Mouse (Mus musculus): ENCODE data around the gene Fam213b. TPM values are rescaled to one million over a fixed set of nuclear protein-coding genes. Genes with fewer than 3 reads are reported as not detected.
A peak's percentile ranks its signal among the peaks of the same experiment; 100 is the strongest.

Fam213b gene
- polyA plus RNA-seq, 1 experiment from 2014 or later = 35.8 TPM

- Histone ChIP-seq H3K36me3 (no peaks in the 10 kb centered on the region), H3K4me1 (replicated peaks) (0 out of 2 replicates have a peak, but pooled peaks cover 6% of the 10 kb centered on the region), H3K4me3 (no peak overlapping the region), H3K27ac (ENCODE audit: poor library complexity, severe bottlenecking) (no peak overlapping the region), H3K9me3 (replicated peaks) (no peaks in the 10 kb centered on the region), H3K4me2 (no peak overlapping the region), H3K9ac (no peak overlapping the region), H3K27me3 (replicated peaks) (peaks cover 31% of the 10 kb centered on the region)
- 70% methylated on average over 6 of the region's 6 CpGs for WGBS
- no peak for ATAC-seq (ENCODE audit: insufficient number of reproducible peaks, low FRiP score)
Observed at GRCm38 (mm10) chr4:154873186-154873585, 25.7 kb downstream of the Fam213b start.

GRCm38 (mm10) chr4:154871757-154872251, 27.1 kb downstream of the Fam213b start:
- WGBS = 2% methylated on average over 13 of the region's 13 CpGs
- Histone ChIP-seq H3K4me1 (replicated peaks) (0 out of 2 replicates have a peak, but pooled peaks cover 6% of the 10 kb centered on the region), H3K9ac (no peak overlapping the region), H3K27me3 (replicated peaks) (peaks cover 33% of the 10 kb centered on the region), H3K4me2 (peak overlapping the region; percentile 28; the same call in 1 of the 2 replicates), H3K36me3 (no peaks in the 10 kb centered on the region), H3K4me3 (no peak overlapping the region), H3K27ac (ENCODE audit: poor library complexity, severe bottlenecking) (no peak overlapping the region), H3K9me3 (replicated peaks) (no peaks in the 10 kb centered on the region)
- ATAC-seq (ENCODE audit: insufficient number of reproducible peaks, low FRiP score) = peak; percentile 30; the same call in 1 of the 2 replicates

- Histone ChIP-seq H3K4me3 (no peak overlapping the region), H3K4me2 (no peak overlapping the region), H3K4me1 (replicated peaks) (0 out of 2 replicates have a peak, but pooled peaks cover 6% of the 10 kb centered on the region), H3K9me3 (replicated peaks) (no peaks in the 10 kb centered on the region), H3K27me3 (replicated peaks) (peaks cover 32% of the 10 kb centered on the region), H3K27ac (ENCODE audit: poor library complexity, severe bottlenecking) (no peak overlapping the region), H3K9ac (no peak overlapping the region), H3K36me3 (no peaks in the 10 kb centered on the region)
- no peak for ATAC-seq (ENCODE audit: insufficient number of reproducible peaks, low FRiP score)
- WGBS = 68% methylated on average over 4 of the region's 4 CpGs
Observed at GRCm38 (mm10) chr4:154870721-154871120, 28.2 kb downstream of the Fam213b start.

GRCm38 (mm10) chr4:154869440-154869839, 29.5 kb downstream of the Fam213b start, which contains the start of gene Mmel1:
Gene Mmel1, plus strand, starts transcription at chr4:154869585.
- Histone ChIP-seq H3K27me3 (replicated peaks) (peaks cover 32% of the 10 kb centered on the region), H3K9ac (no peak within 1 kb of the TSS), H3K27ac (ENCODE audit: poor library complexity, severe bottlenecking) (no peak within 1 kb of the TSS), H3K36me3 (no peaks in the 10 kb centered on the region), H3K4me3 (no peak within 1 kb of the TSS), H3K4me2 (no peak within 1 kb of the TSS), H3K9me3 (replicated peaks) (no peaks in the 10 kb centered on the region), H3K4me1 (replicated peaks) (peaks cover 12% of the 10 kb centered on the region)
- no peak for ATAC-seq (ENCODE audit: insufficient number of reproducible peaks, low FRiP score)
- 73% methylated on average over 7 of the region's 7 CpGs for WGBS

GRCm38 (mm10) chr4:154867257-154867656, 31.7 kb downstream of the Fam213b start:
- H3K9me3 ChIP-seq (replicated peaks) = no peaks in the 10 kb centered on the region
- H3K27ac ChIP-seq (ENCODE audit: poor library complexity, severe bottlenecking) = no peak overlapping the region
- WGBS = 72% methylated on average over 6 of the region's 6 CpGs

GRCm38 (mm10) chr4:154866391-154866790, 32.5 kb downstream of the Fam213b start:
- no peak for ATAC-seq (ENCODE audit: insufficient number of reproducible peaks, low FRiP score)

More at GRCm38 (mm10) chr4:154867257-154867656, 31.7 kb downstream of the Fam213b start:
- Histone ChIP-seq H3K27me3 (replicated peaks) (peaks cover 26% of the 10 kb centered on the region), H3K4me2 (no peak overlapping the region), H3K9ac (no peak overlapping the region), H3K36me3 (no peaks in the 10 kb centered on the region), H3K4me1 (replicated peaks) (peaks cover 16% of the 10 kb centered on the region), H3K4me3 (no peak overlapping the region)
- ATAC-seq (ENCODE audit: insufficient number of reproducible peaks, low FRiP score) = no peak

GRCm38 (mm10) chr4:154864961-154865760, 33.8 kb downstream of the Fam213b start:
- Histone ChIP-seq H3K9ac (peak overlapping the region; percentile 55), H3K9me3 (replicated peaks) (no peaks in the 10 kb centered on the region), H3K27ac (ENCODE audit: poor library complexity, severe bottlenecking) (no peak overlapping the region), H3K4me1 (replicated peaks) (peaks cover 10% of the 10 kb centered on the region), H3K36me3 (no peaks in the 10 kb centered on the region), H3K4me3 (no peak overlapping the region), H3K27me3 (replicated peaks) (peaks cover 20% of the 10 kb centered on the region), H3K4me2 (peak overlapping the region; percentile 67)
- ATAC-seq (ENCODE audit: insufficient number of reproducible peaks, low FRiP score) = no peak
- WGBS = 81% methylated on average over 18 of the region's 18 CpGs

More at GRCm38 (mm10) chr4:154866391-154866790, 32.5 kb downstream of the Fam213b start:
- H3K4me3 ChIP-seq = no peak overlapping the region
- no peak overlapping the region for H3K27ac ChIP-seq (ENCODE audit: poor library complexity, severe bottlenecking)
- H3K27me3 ChIP-seq (replicated peaks) = peaks cover 17% of the 10 kb centered on the region
- H3K4me2 ChIP-seq = no peak overlapping the region
- no peaks in the 10 kb centered on the region for H3K36me3 ChIP-seq
- peaks cover 10% of the 10 kb centered on the region for H3K4me1 ChIP-seq (replicated peaks)
- WGBS = 68% methylated on average over 5 of the region's 5 CpGs
- no peaks in the 10 kb centered on the region for H3K9me3 ChIP-seq (replicated peaks)
- no peak overlapping the region for H3K9ac ChIP-seq

GRCm38 (mm10) chr4:154864271-154864771, 34.6 kb downstream of the Fam213b start:
- H3K4me1 ChIP-seq (replicated peaks) = peaks cover 10% of the 10 kb centered on the region
- H3K9me3 ChIP-seq (replicated peaks) = no peaks in the 10 kb centered on the region
- H3K36me3 ChIP-seq = no peaks in the 10 kb centered on the region
- H3K27me3 ChIP-seq (replicated peaks) = peaks cover 27% of the 10 kb centered on the region
- peak; percentile 92 for ATAC-seq (ENCODE audit: insufficient number of reproducible peaks, low FRiP score)
- H3K4me2 ChIP-seq = peak overlapping the region; percentile 67
- H3K9ac ChIP-seq = peak overlapping the region; percentile 55
- H3K4me3 ChIP-seq = peak overlapping the region; percentile 43
- H3K27ac ChIP-seq (ENCODE audit: poor library complexity, severe bottlenecking) = peak overlapping the region; percentile 45; the same call in 1 of the 2 replicates
- WGBS = under 1% methylated on average over 18 of the region's 18 CpGs

- Histone ChIP-seq H3K27ac (ENCODE audit: poor library complexity, severe bottlenecking) (no peak overlapping the region), H3K27me3 (replicated peaks) (peaks cover 35% of the 10 kb centered on the region), H3K36me3 (no peaks in the 10 kb centered on the region), H3K9me3 (replicated peaks) (no peaks in the 10 kb centered on the region), H3K4me2 (no peak overlapping the region), H3K4me1 (replicated peaks) (peaks cover 10% of the 10 kb centered on the region), H3K9ac (no peak overlapping the region), H3K4me3 (no peak overlapping the region)
- ATAC-seq (ENCODE audit: insufficient number of reproducible peaks, low FRiP score) = no peak
- 81% methylated on average over 3 of the region's 3 CpGs for WGBS
Observed at GRCm38 (mm10) chr4:154863436-154863935, 35.4 kb downstream of the Fam213b start.

- Histone ChIP-seq H3K27me3 (replicated peaks) (peaks cover 45% of the 10 kb centered on the region), H3K9ac (no peak overlapping the region), H3K4me1 (replicated peaks) (peaks cover 10% of the 10 kb centered on the region), H3K27ac (ENCODE audit: poor library complexity, severe bottlenecking) (no peak overlapping the region), H3K36me3 (no peaks in the 10 kb centered on the region), H3K9me3 (replicated peaks) (0 out of 2 replicates have a peak, but pooled peaks cover under 1% of the 10 kb centered on the region), H3K4me2 (no peak overlapping the region), H3K4me3 (no peak overlapping the region)
- ATAC-seq (ENCODE audit: insufficient number of reproducible peaks, low FRiP score) = no peak
- WGBS = 76% methylated on average over 5 of the region's 5 CpGs
Observed at GRCm38 (mm10) chr4:154861967-154862366, 37.0 kb downstream of the Fam213b start.

GRCm38 (mm10) chr4:154858601-154859000, 40.3 kb downstream of the Fam213b start:
- no peak overlapping the region for H3K4me3 ChIP-seq
- H3K4me1 ChIP-seq (replicated peaks) = peaks cover 13% of the 10 kb centered on the region; the same call in 1 of the 2 replicates
- peaks cover 72% of the 10 kb centered on the region for H3K27me3 ChIP-seq (replicated peaks)
- H3K27ac ChIP-seq (ENCODE audit: poor library complexity, severe bottlenecking) = no peak overlapping the region
- 62% methylated on average over 3 of the region's 3 CpGs for WGBS
- H3K4me2 ChIP-seq = no peak overlapping the region
- H3K9ac ChIP-seq = no peak overlapping the region
- H3K36me3 ChIP-seq = no peaks in the 10 kb centered on the region
- ATAC-seq (ENCODE audit: insufficient number of reproducible peaks, low FRiP score) = no peak
- H3K9me3 ChIP-seq (replicated peaks) = 0 out of 2 replicates have a peak, but pooled peaks cover 3% of the 10 kb centered on the region

Data from heart, embryonic 12.5 days (tissue).